Mouse (Mus musculus) lung, adult 2 months (tissue): ENCODE results near the gene Bphl. TPM values are rescaled to one million over a fixed set of nuclear protein-coding genes. Genes with fewer than 3 reads are reported as not detected.

ENCODE experiments used
- DNase-seq: peaks from one replicate; pipeline ENCODE4 v3.0.0; 2022
- H3K4me1 ChIP-seq: fragments of 200-500 bp; 2 replicates; pipeline ENCODE4 v1.6.1; 2011; ENCODE audit warnings: low read length; ENCODE audit not compliant: control insufficient read depth, insufficient read depth
- H3K4me3 ChIP-seq: fragments of 200-500 bp; replicated peaks from 2 replicates; pipeline ENCODE3; 2011; ENCODE audit warnings: low read depth, mild to moderate bottlenecking, control low read depth, low read length; ENCODE audit errors: extremely low read depth
- CTCF ChIP-seq: fragments of 200-500 bp; IDR thresholded peaks from 2 replicates; pipeline ENCODE4 v1.5.1; 2011; ENCODE audit warnings: mild to moderate bottlenecking, low read length, control low read depth; ENCODE audit not compliant: insufficient read depth
- POLR2A ChIP-seq: fragments of 200-500 bp; IDR thresholded peaks from 2 replicates; pipeline ENCODE4 v1.6.1; 2011; ENCODE audit warnings: low read depth, mild to moderate bottlenecking, control low read depth, low read length, borderline replicate concordance; ENCODE audit errors: extremely low read depth
- WGBS: fragments of 180-500 bp; shearing (Covaris S2); methylation state at CpG from one replicate; pipeline ENCODE4 v1.1.7; 2018; 5-methylcytosine and 5-hydroxymethylcytosine counted together
- polyA plus RNA-seq: library from polyadenylated mRNA; depleted of rRNA; stranded (reverse); fragments of >200 nt; gene quantifications from 2 replicates; pipeline ENCODE4 v1.2.3, GENCODE M21; 2012

The Bphl gene
- polyA plus RNA-seq, 1 experiment: 41.8 TPM

- no peak for DNase-seq
- H3K4me1 ChIP-seq: peaks cover 2% of the 10 kb centered on the region; the same call in 1 of the 2 replicates
Measured at GRCm38 (mm10) chr13:34050479-34050878, 13.1 kb downstream of the Bphl start.

GRCm38 (mm10) chr13:34051692-34052091, 14.3 kb downstream of the Bphl start:
- 70% methylated on average over 3 of the region's 3 CpGs for WGBS

More at GRCm38 (mm10) chr13:34050479-34050878, 13.1 kb downstream of the Bphl start:
- 77% methylated on average over 8 of the region's 8 CpGs for WGBS
- no peak for TF ChIP-seq POLR2A
- TF ChIP-seq CTCF: no peak
- H3K4me3 ChIP-seq: no peak overlapping the region

GRCm38 (mm10) chr13:34053673-34054282, 16.4 kb downstream of the Bphl start:
- TF ChIP-seq POLR2A: no peak
- TF ChIP-seq CTCF: no peak
- peaks cover 2% of the 10 kb centered on the region; the same call in 1 of the 2 replicates for H3K4me1 ChIP-seq
- no peak for DNase-seq
- 62% methylated on average over 13 of the region's 13 CpGs for WGBS
- no peak overlapping the region for H3K4me3 ChIP-seq

More at GRCm38 (mm10) chr13:34051692-34052091, 14.3 kb downstream of the Bphl start:
- H3K4me3 ChIP-seq: no peak overlapping the region
- peaks cover 2% of the 10 kb centered on the region; the same call in 1 of the 2 replicates for H3K4me1 ChIP-seq
- no peak for DNase-seq
- TF ChIP-seq CTCF (no peak), POLR2A (no peak)

GRCm38 (mm10) chr13:34054391-34054790, 17.0 kb downstream of the Bphl start:
- H3K4me3 ChIP-seq: no peak overlapping the region
- WGBS: 64% methylated on average over 4 of the region's 4 CpGs
- TF ChIP-seq CTCF: no peak
- no peak for TF ChIP-seq POLR2A
- DNase-seq: no peak
- H3K4me1 ChIP-seq: peaks cover 2% of the 10 kb centered on the region; the same call in 1 of the 2 replicates

GRCm38 (mm10) chr13:34054983-34055382, 17.6 kb downstream of the Bphl start:
- H3K4me1 ChIP-seq: peaks cover 2% of the 10 kb centered on the region; the same call in 1 of the 2 replicates
- no peak for DNase-seq
- TF ChIP-seq CTCF: no peak
- TF ChIP-seq POLR2A: no peak
- H3K4me3 ChIP-seq: no peak overlapping the region
- WGBS: 67% methylated on average over 3 of the region's 3 CpGs

- Histone ChIP-seq H3K4me1 (peaks cover 2% of the 10 kb centered on the region; the same call in 1 of the 2 replicates), H3K4me3 (no peak overlapping the region)
- WGBS: 95% methylated on average over 1 of the region's 1 CpGs
- no peak for DNase-seq
- no peak for TF ChIP-seq CTCF
- TF ChIP-seq POLR2A: no peak
Measured at GRCm38 (mm10) chr13:34057252-34057651, 19.9 kb downstream of the Bphl start.

- no peak overlapping the region for H3K4me3 ChIP-seq
- TF ChIP-seq POLR2A: no peak
- no peak for TF ChIP-seq CTCF
- 87% methylated on average over 9 of the region's 9 CpGs for WGBS
- no peaks in the 10 kb centered on the region for H3K4me1 ChIP-seq
- DNase-seq: no peak
Measured at GRCm38 (mm10) chr13:34060061-34060460, 22.7 kb downstream of the Bphl start.

- TF ChIP-seq POLR2A (no peak), CTCF (no peak)
- DNase-seq: no peak
- WGBS: 66% methylated on average over 10 of the region's 10 CpGs
- H3K4me1 ChIP-seq: no peaks in the 10 kb centered on the region; the same call in 1 of the 2 replicates
- H3K4me3 ChIP-seq: no peak overlapping the region
Measured at GRCm38 (mm10) chr13:34062466-34062865, 25.1 kb downstream of the Bphl start.

- no peak for DNase-seq
- no peak overlapping the region for H3K4me3 ChIP-seq
- 67% methylated on average over 1 of the region's 1 CpGs for WGBS
- no peaks in the 10 kb centered on the region; the same call in 1 of the 2 replicates for H3K4me1 ChIP-seq
- TF ChIP-seq CTCF (no peak), POLR2A (no peak)
Measured at GRCm38 (mm10) chr13:34066351-34066750, 29.0 kb downstream of the Bphl start.

GRCm38 (mm10) chr13:34070296-34070695, 32.9 kb downstream of the Bphl start:
- WGBS: 57% methylated on average over 4 of the region's 4 CpGs
- Histone ChIP-seq H3K4me3 (no peak overlapping the region), H3K4me1 (no peaks in the 10 kb centered on the region; the same call in 1 of the 2 replicates)
- DNase-seq: no peak
- TF ChIP-seq CTCF: no peak
